Mouse (Mus musculus): ENCODE measurements around the gene Notch2.

GRCm38 (mm10) chr3:98151016-98151415, 137.7 kb downstream of the Notch2 start:
- no peak for TF ChIP-seq UBTF (IDR thresholded peaks at IDR 0.05; ENCODE audit: low read depth, low read length)
- no peak for TF ChIP-seq CTCF (conservative IDR thresholded peaks at IDR 0.05 in 1 of 2, IDR thresholded peaks at IDR 0.05 in 1 of 2; ENCODE audit: low read depth in 2 of 2, low read length in 2 of 2)
- TF ChIP-seq EP300 (IDR thresholded peaks at IDR 0.05; ENCODE audit: low read length), result no peak
- no peak for TF ChIP-seq USF2 (conservative IDR thresholded peaks at IDR 0.05; ENCODE audit: low read depth, low read length)
- no peak for TF ChIP-seq POLR2A (IDR thresholded peaks at IDR 0.05; ENCODE audit: low read depth, low read length)
- TF ChIP-seq E2F4 (IDR thresholded peaks at IDR 0.05; ENCODE audit: insufficient replicate concordance, low read depth, low read length), result no peak
- TF ChIP-seq CHD1 (IDR thresholded peaks at IDR 0.05; ENCODE audit: low read depth, low read length), result no peak
- no peak for TF ChIP-seq MYC (IDR thresholded peaks at IDR 0.05; ENCODE audit: low read depth, low read length)

All from CH12.LX (cell line).